Mouse (Mus musculus): ENCODE data around the gene Malsu1.

Gene Malsu1

GRCm38 (mm10) chr6:49077894-49078293, 4.3 kb downstream of the Malsu1 start:
- no peak for DNase-seq

- no peak for DNase-seq
These were observed 5.7 kb downstream of the Malsu1 start for GRCm38 (mm10) chr6:49079313-49079712.

GRCm38 (mm10) chr6:49083008-49083407, 9.4 kb downstream of the Malsu1 start:
- DNase-seq: no peak

- DNase-seq: no peak
These were observed 21.4 kb downstream of the Malsu1 start for GRCm38 (mm10) chr6:49094968-49095367.

GRCm38 (mm10) chr6:49096421-49096820, 22.8 kb downstream of the Malsu1 start:
- DNase-seq: peak; percentile 24

GRCm38 (mm10) chr6:49096933-49097461, 23.4 kb downstream of the Malsu1 start:
- peak; percentile 83 for DNase-seq

- DNase-seq: no peak
These were observed 24.1 kb downstream of the Malsu1 start for GRCm38 (mm10) chr6:49097596-49098110.

- no peak for DNase-seq
These were observed 25.5 kb downstream of the Malsu1 start for GRCm38 (mm10) chr6:49099086-49099485.

GRCm38 (mm10) chr6:49106746-49107500, 33.3 kb downstream of the Malsu1 start:
- no peak for DNase-seq

GRCm38 (mm10) chr6:49109196-49109595, 35.6 kb downstream of the Malsu1 start:
- DNase-seq: no peak

GRCm38 (mm10) chr6:49113895-49114294, 40.3 kb downstream of the Malsu1 start:
- DNase-seq: no peak

GRCm38 (mm10) chr6:49114457-49114856, 40.9 kb downstream of the Malsu1 start:
- no peak for DNase-seq

- DNase-seq: no peak
These were observed 42.0 kb downstream of the Malsu1 start for GRCm38 (mm10) chr6:49115550-49115949.

GRCm38 (mm10) chr6:49116241-49116640, 42.6 kb downstream of the Malsu1 start:
- DNase-seq: no peak

- no peak for DNase-seq
These were observed 44.9 kb downstream of the Malsu1 start for GRCm38 (mm10) chr6:49118446-49118845.

- no peak for DNase-seq
These were observed 46.0 kb downstream of the Malsu1 start for GRCm38 (mm10) chr6:49119462-49120135.

GRCm38 (mm10) chr6:49120370-49120769, 46.8 kb downstream of the Malsu1 start:
- DNase-seq: no peak

- no peak for DNase-seq
These were observed 56.7 kb downstream of the Malsu1 start for GRCm38 (mm10) chr6:49130328-49130727.

GRCm38 (mm10) chr6:49131855-49132254, 58.3 kb downstream of the Malsu1 start:
- no peak for DNase-seq

- no peak for DNase-seq
These were observed 58.9 kb downstream of the Malsu1 start for GRCm38 (mm10) chr6:49132352-49133090.
